Mouse (Mus musculus): ENCODE data around the gene Khdc4. TPM values are rescaled to one million over a fixed set of nuclear protein-coding genes. Genes with fewer than 3 reads are reported as not detected.

Gene Khdc4
- polyA plus RNA-seq, 1 experiment from 2014 or later = 102 TPM

DNA sequence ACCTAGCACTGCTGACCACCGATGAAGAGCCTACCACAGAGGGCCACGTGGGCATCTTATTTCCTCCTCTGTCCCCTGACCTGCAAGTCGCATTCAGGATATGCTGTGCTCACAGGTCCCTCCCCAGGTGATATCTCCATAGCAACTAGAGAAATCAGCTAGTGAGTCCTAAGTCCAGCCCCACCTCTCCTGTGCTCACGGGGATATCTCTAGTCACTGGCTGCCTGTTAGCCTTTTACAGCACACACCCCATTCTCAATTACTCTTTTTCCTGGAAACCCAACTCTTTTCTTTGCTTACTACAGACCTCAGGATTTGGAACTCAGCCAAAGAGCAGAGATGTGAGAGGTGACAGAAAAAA, 61.2 kb downstream of the Khdc4 start:
- H3K27me3 ChIP-seq = no peaks in the 10 kb centered on the region
- H3K4me2 ChIP-seq = no peak overlapping the region
- H3K9me3 ChIP-seq (replicated peaks) = peaks cover 18% of the 10 kb centered on the region
- H3K27ac ChIP-seq = no peak overlapping the region
- 94% methylated on average over 4 of the region's 4 CpGs for WGBS
- H3K4me3 ChIP-seq (replicated peaks) = no peak overlapping the region
- H3K9ac ChIP-seq = no peak overlapping the region
- H3K36me3 ChIP-seq = peaks cover 36% of the 10 kb centered on the region
- no peak for ATAC-seq (replicated peaks; ENCODE audit: low FRiP score)
- H3K4me1 ChIP-seq = no peaks in the 10 kb centered on the region

DNA sequence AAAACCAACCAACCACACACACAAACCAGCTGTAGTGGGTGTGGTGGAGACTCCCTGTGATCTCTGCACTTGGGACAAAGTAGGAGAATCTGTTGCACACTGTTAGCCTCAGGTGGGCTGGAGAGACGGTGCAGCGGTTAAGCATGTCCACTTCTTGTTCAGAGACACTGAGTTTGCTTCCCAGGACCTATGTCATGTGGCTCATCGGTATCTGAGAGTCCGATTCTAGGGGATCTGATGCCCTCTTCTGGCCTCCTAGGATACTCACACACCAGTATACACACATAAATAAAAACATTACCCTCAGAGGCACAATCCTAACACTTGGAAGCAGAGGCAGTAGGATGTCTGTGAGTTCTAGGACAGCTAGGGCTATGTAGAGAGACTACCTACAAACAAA, 68.7 kb downstream of the Khdc4 start:
- Histone ChIP-seq H3K9ac (no peak overlapping the region), H3K36me3 (peaks cover 5% of the 10 kb centered on the region; the same call in 1 of the 2 replicates), H3K27ac (no peak overlapping the region), H3K9me3 (replicated peaks) (no peaks in the 10 kb centered on the region), H3K4me3 (replicated peaks) (no peak overlapping the region), H3K4me2 (no peak overlapping the region), H3K4me1 (peaks cover 23% of the 10 kb centered on the region), H3K27me3 (no peaks in the 10 kb centered on the region)
- WGBS = 70% methylated on average over 4 of the region's 4 CpGs
- no peak for ATAC-seq (replicated peaks; ENCODE audit: low FRiP score)

DNA sequence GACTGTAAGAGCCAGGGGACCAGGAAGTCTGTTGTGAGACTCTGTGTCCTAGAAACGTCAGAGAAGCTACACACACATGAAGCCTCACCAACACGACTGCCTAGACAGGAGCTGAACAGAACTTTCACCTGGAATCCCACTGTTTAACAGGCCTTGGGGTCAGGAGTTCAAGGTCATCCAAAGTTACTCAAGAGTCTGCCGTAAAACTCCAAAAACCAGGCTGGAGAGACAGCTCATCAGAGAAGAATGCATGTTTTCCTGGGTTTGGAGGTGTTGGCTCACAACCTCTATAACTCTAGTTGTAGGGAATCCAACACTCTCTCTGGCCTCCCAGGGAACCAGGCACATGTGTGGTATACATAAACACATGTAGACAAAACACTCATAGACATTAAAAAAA, 69.9 kb downstream of the Khdc4 start:
- Histone ChIP-seq H3K27me3 (no peaks in the 10 kb centered on the region), H3K4me3 (replicated peaks) (no peak overlapping the region), H3K27ac (0 out of 2 replicates have a peak overlapping the region, but pooled peaks have one; percentile 41), H3K36me3 (no peaks in the 10 kb centered on the region), H3K4me2 (no peak overlapping the region), H3K4me1 (peaks cover 23% of the 10 kb centered on the region), H3K9me3 (replicated peaks) (no peaks in the 10 kb centered on the region), H3K9ac (no peak overlapping the region)
- no peak for ATAC-seq (replicated peaks; ENCODE audit: low FRiP score)
- WGBS = 59% methylated on average over 3 of the region's 3 CpGs

DNA sequence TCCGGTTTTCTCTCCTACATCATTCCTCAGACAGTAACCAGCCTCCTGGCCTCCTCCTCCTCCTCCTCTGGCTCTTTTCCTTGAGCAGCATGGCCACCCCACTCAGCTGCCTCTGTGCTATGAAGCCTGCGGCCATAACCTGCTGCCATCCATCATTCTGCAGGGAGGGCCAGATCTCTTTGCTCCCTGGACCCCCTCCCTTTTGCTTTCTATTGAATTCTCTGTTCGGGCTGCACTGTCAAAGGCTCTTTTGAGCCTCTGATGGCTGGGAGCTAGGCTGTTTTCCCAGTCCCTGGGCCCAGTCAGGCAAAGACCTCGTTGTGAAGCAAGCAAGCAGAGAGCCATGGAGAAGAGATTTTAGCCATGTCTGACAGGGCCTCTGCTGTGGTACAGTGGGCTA, 70.7 kb downstream of the Khdc4 start:
- H3K27ac ChIP-seq = 0 out of 2 replicates have a peak overlapping the region, but pooled peaks have one; percentile 51
- peaks cover 23% of the 10 kb centered on the region for H3K4me1 ChIP-seq
- no peak overlapping the region for H3K4me2 ChIP-seq
- H3K9ac ChIP-seq = no peak overlapping the region
- H3K4me3 ChIP-seq (replicated peaks) = no peak overlapping the region
- H3K9me3 ChIP-seq (replicated peaks) = no peaks in the 10 kb centered on the region
- peaks cover 3% of the 10 kb centered on the region; the same call in 1 of the 2 replicates for H3K36me3 ChIP-seq
- 33% methylated on average over 4 of the region's 4 CpGs for WGBS
- H3K27me3 ChIP-seq = no peaks in the 10 kb centered on the region
- ATAC-seq (replicated peaks; ENCODE audit: low FRiP score) = no peak

DNA sequence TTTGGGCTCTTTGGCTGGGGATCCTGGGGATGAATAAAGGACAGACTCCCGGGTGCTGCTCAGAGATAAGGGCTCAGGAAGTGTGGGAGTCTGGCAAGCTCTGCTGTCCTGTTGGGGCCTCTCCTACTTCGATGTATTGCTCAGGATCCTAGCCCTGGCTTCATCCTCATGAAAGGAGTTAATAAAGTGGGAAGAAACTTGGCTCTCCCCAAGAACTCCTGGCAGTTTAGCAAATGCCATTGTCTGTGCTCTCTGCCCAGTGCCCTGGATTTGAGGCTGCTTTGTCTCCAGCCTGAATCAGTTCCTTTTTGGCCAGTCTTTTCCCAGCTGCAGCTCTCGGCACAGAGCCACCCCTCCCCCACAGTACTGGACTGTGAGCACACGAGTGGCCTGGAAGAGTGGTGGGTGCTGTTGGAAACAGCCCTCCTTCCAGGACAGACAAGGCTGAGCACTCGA, 72.5 kb downstream of the Khdc4 start:
- Histone ChIP-seq H3K36me3 (peaks cover 9% of the 10 kb centered on the region; the same call in 1 of the 2 replicates), H3K4me3 (replicated peaks) (no peak overlapping the region), H3K9me3 (replicated peaks) (no peaks in the 10 kb centered on the region), H3K4me1 (peaks cover 23% of the 10 kb centered on the region), H3K4me2 (no peak overlapping the region), H3K27ac (peak overlapping the region; percentile 81), H3K9ac (no peak overlapping the region), H3K27me3 (no peaks in the 10 kb centered on the region)
- WGBS = 14% methylated on average over 5 of the region's 5 CpGs
- ATAC-seq (replicated peaks; ENCODE audit: low FRiP score) = no peak; the same call in 1 of the 2 replicates

DNA sequence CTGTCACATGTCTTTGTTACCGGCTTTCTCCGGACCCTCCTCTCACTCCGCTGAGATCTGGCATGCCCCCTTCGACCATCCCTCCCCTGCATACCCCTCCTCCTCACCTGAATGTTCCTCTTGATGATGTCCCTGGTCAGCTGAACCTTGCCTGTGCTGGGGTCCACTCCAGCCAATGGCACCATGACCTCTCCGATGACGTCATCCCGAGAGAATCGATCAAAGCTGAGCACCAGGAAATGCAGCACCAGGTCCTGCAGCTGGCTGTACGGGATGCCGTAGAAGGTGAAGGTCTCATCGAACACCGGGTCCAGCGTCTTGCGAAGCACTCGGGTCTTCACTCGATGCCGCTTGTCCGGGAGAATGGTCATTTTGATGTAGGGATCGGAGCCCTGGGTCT, 76.0 kb downstream of the Khdc4 start:
- ATAC-seq (replicated peaks; ENCODE audit: low FRiP score) = no peak
- H3K27ac ChIP-seq = no peak overlapping the region

DNA sequence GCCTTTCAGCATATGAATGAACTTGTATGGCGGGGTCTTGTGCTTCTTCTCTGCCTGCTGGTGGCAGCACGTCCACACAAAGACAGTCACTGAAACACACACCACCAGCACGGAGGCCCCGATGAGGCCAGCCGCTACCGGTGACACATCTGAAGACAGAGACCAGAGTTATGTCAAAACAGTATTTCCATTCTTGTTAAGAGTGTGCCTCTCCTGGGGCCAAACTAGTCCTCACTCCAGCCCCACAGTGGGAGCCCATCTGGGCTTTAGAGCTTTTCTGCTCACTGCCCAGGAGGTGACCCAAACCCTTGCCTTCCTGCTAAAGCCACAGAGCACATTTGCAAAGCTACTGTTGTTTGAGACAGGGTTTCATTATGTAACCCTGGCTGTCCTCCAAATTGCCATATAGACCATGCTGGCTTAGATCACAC, 76.8 kb downstream of the Khdc4 start:
- no peaks in the 10 kb centered on the region for H3K9me3 ChIP-seq (replicated peaks)
- no peak overlapping the region for H3K27ac ChIP-seq
- 73% methylated on average over 6 of the region's 6 CpGs for WGBS
- no peak overlapping the region for H3K4me3 ChIP-seq (replicated peaks)
- H3K36me3 ChIP-seq = peaks cover 9% of the 10 kb centered on the region; the same call in 1 of the 2 replicates
- H3K27me3 ChIP-seq = no peaks in the 10 kb centered on the region
- H3K9ac ChIP-seq = no peak overlapping the region
- peaks cover 14% of the 10 kb centered on the region for H3K4me1 ChIP-seq
- ATAC-seq (replicated peaks; ENCODE audit: low FRiP score) = no peak
- no peak overlapping the region for H3K4me2 ChIP-seq

More for the DNA sequence above, 76.0 kb downstream of the Khdc4 start:
- Histone ChIP-seq H3K9ac (no peak overlapping the region), H3K9me3 (replicated peaks) (no peaks in the 10 kb centered on the region), H3K36me3 (peaks cover 9% of the 10 kb centered on the region; the same call in 1 of the 2 replicates), H3K4me2 (no peak overlapping the region), H3K4me3 (replicated peaks) (no peak overlapping the region), H3K27me3 (no peaks in the 10 kb centered on the region), H3K4me1 (peaks cover 15% of the 10 kb centered on the region)
- 92% methylated on average over 19 of the region's 19 CpGs for WGBS

Other genes starting within 250 kb of the Khdc4 start
- gene Sema4a, start 224.6 kb upstream of the Khdc4 start, polyA plus RNA-seq (2015; fragmentation: Nextera tagmentation; extraction: Ambion mirVana) = 14.0 and 14.7 TPM in 2 replicates
- gene Lmna, start 175.8 kb upstream of the Khdc4 start, polyA plus RNA-seq (2015; fragmentation: Nextera tagmentation; extraction: Ambion mirVana) = 89.2 and 92.0 TPM in 2 replicates
- gene Mex3a, start 153.4 kb upstream of the Khdc4 start, polyA plus RNA-seq (2015; fragmentation: Nextera tagmentation; extraction: Ambion mirVana) = 20.9 and 22.0 TPM in 2 replicates
- 15.1 and 17.4 TPM in 2 replicates for gene Rab25, start 137.5 kb upstream of the Khdc4 start, polyA plus RNA-seq (2015; fragmentation: Nextera tagmentation; extraction: Ambion mirVana)
- gene Lamtor2, start 132.7 kb upstream of the Khdc4 start, polyA plus RNA-seq (2015; fragmentation: Nextera tagmentation; extraction: Ambion mirVana) = 167 and 173 TPM in 2 replicates
- gene Ubqln4, start 132.0 kb upstream of the Khdc4 start, polyA plus RNA-seq (2015; fragmentation: Nextera tagmentation; extraction: Ambion mirVana) = 54.0 and 57.9 TPM in 2 replicates
- 300 and 318 TPM in 2 replicates for gene Ssr2, start 109.9 kb upstream of the Khdc4 start, polyA plus RNA-seq (2015; fragmentation: Nextera tagmentation; extraction: Ambion mirVana)
- gene Arhgef2, start 79.8 kb upstream of the Khdc4 start, polyA plus RNA-seq (2015; fragmentation: Nextera tagmentation; extraction: Ambion mirVana) = 99.8 and 104 TPM in 2 replicates
- not detected in 2 replicates for gene Rxfp4, start 32.7 kb upstream of the Khdc4 start, polyA plus RNA-seq (2015; fragmentation: Nextera tagmentation; extraction: Ambion mirVana)
- gene Rit1, start 31.0 kb downstream of the Khdc4 start, polyA plus RNA-seq (2015; fragmentation: Nextera tagmentation; extraction: Ambion mirVana) = 46.7 and 50.4 TPM in 2 replicates
- 13.1 and 16.2 TPM in 2 replicates for gene Syt11, start 89.4 kb downstream of the Khdc4 start, polyA plus RNA-seq (2015; fragmentation: Nextera tagmentation; extraction: Ambion mirVana)
- gene Gon4l, start 149.4 kb downstream of the Khdc4 start, polyA plus RNA-seq (2015; fragmentation: Nextera tagmentation; extraction: Ambion mirVana) = 11.6 and 11.7 TPM in 2 replicates
- 51.5 and 59.1 TPM in 2 replicates for gene Msto1, start 228.2 kb downstream of the Khdc4 start, polyA plus RNA-seq (2015; fragmentation: Nextera tagmentation; extraction: Ambion mirVana)